Mouse (Mus musculus): ENCODE data around the gene Gramd4. TPM values are rescaled to one million over a fixed set of nuclear protein-coding genes. Genes with fewer than 3 reads are reported as not detected.

The Gramd4 gene
- polyA plus RNA-seq, 1 experiment from 2014 or later: 12.4 TPM

GRCm38 (mm10) chr15:86032811-86033190, 24.7 kb upstream of the Gramd4 start:
- Histone ChIP-seq H3K4me1 (replicated peaks) (peaks cover 13% of the 10 kb centered on the region), H3K27me3 (replicated peaks) (peaks cover 37% of the 10 kb centered on the region), H3K36me3 (no peaks in the 10 kb centered on the region), H3K4me3 (replicated peaks) (peak overlapping the region; percentile 57), H3K9ac (peak overlapping the region; percentile 41; the same call in 1 of the 2 replicates), H3K27ac (no peak overlapping the region), H3K9me3 (no peaks in the 10 kb centered on the region), H3K4me2 (replicated peaks) (peak overlapping the region; percentile 95)
- WGBS: 2% methylated on average over 38 of the region's 38 CpGs
- ATAC-seq: no peak

- WGBS: under 1% methylated on average over 80 of the region's 80 CpGs
- H3K4me1 ChIP-seq (replicated peaks): peaks cover 13% of the 10 kb centered on the region
Measured at GRCm38 (mm10) chr15:86033191-86033841, 24.2 kb upstream of the Gramd4 start, which contains the start of gene Celsr1. Celsr1 (minus strand) TSS chr15:86033777.

GRCm38 (mm10) chr15:86034021-86034523, 23.4 kb upstream of the Gramd4 start:
- under 1% methylated on average over 30 of the region's 44 CpGs for WGBS
- Histone ChIP-seq H3K4me1 (replicated peaks) (peaks cover 13% of the 10 kb centered on the region), H3K27me3 (replicated peaks) (peaks cover 39% of the 10 kb centered on the region), H3K36me3 (no peaks in the 10 kb centered on the region), H3K9me3 (no peaks in the 10 kb centered on the region), H3K4me3 (replicated peaks) (peak overlapping the region; percentile 57), H3K27ac (0 out of 2 replicates have a peak overlapping the region, but pooled peaks have one; percentile 34), H3K4me2 (replicated peaks) (peak overlapping the region; percentile 95), H3K9ac (peak overlapping the region; percentile 41; the same call in 1 of the 2 replicates)
- peak; percentile 83 for ATAC-seq

More at GRCm38 (mm10) chr15:86033191-86033841, 24.2 kb upstream of the Gramd4 start, which contains the start of gene Celsr1:
- Histone ChIP-seq H3K9ac (peak within 1 kb of the TSS; percentile 41), H3K36me3 (no peaks in the 10 kb centered on the region), H3K9me3 (no peaks in the 10 kb centered on the region), H3K4me3 (replicated peaks) (peak within 1 kb of the TSS; percentile 57), H3K27ac (0 out of 2 replicates have a peak within 1 kb of the TSS, but pooled peaks have one; percentile 34), H3K4me2 (replicated peaks) (peak within 1 kb of the TSS; percentile 95), H3K27me3 (replicated peaks) (peaks cover 38% of the 10 kb centered on the region)
- peak; percentile 23; the same call in 1 of the 2 replicates for ATAC-seq

GRCm38 (mm10) chr15:86034781-86035360, 22.6 kb upstream of the Gramd4 start:
- no peak overlapping the region for H3K4me3 ChIP-seq (replicated peaks)
- WGBS: 9% methylated on average over 12 of the region's 12 CpGs
- peak; percentile 18; the same call in 1 of the 2 replicates for ATAC-seq
- H3K27me3 ChIP-seq (replicated peaks): peaks cover 40% of the 10 kb centered on the region
- no peaks in the 10 kb centered on the region for H3K9me3 ChIP-seq
- peaks cover 13% of the 10 kb centered on the region for H3K4me1 ChIP-seq (replicated peaks)
- no peak overlapping the region for H3K9ac ChIP-seq
- H3K36me3 ChIP-seq: no peaks in the 10 kb centered on the region
- H3K4me2 ChIP-seq (replicated peaks): peak overlapping the region; percentile 95
- no peak overlapping the region for H3K27ac ChIP-seq

- H3K9ac ChIP-seq: no peak overlapping the region
- H3K4me1 ChIP-seq (replicated peaks): peaks cover 13% of the 10 kb centered on the region
- no peaks in the 10 kb centered on the region for H3K36me3 ChIP-seq
- no peak overlapping the region for H3K4me3 ChIP-seq (replicated peaks)
- peaks cover 42% of the 10 kb centered on the region for H3K27me3 ChIP-seq (replicated peaks)
- H3K27ac ChIP-seq: no peak overlapping the region
- ATAC-seq: peak; percentile 58
- H3K9me3 ChIP-seq: no peaks in the 10 kb centered on the region
- 37% methylated on average over 3 of the region's 3 CpGs for WGBS
- H3K4me2 ChIP-seq (replicated peaks): no peak overlapping the region
Measured at GRCm38 (mm10) chr15:86035913-86036312, 21.6 kb upstream of the Gramd4 start.

- Histone ChIP-seq H3K4me1 (replicated peaks) (no peaks in the 10 kb centered on the region; the same call in 1 of the 2 replicates), H3K9ac (no peak overlapping the region), H3K36me3 (no peaks in the 10 kb centered on the region), H3K4me3 (replicated peaks) (no peak overlapping the region), H3K27me3 (replicated peaks) (peaks cover 20% of the 10 kb centered on the region), H3K27ac (no peak overlapping the region), H3K9me3 (no peaks in the 10 kb centered on the region), H3K4me2 (replicated peaks) (no peak overlapping the region)
- ATAC-seq: peak; percentile 16
- WGBS: 2% methylated on average over 2 of the region's 2 CpGs
Measured at GRCm38 (mm10) chr15:86038802-86039201, 18.7 kb upstream of the Gramd4 start.

GRCm38 (mm10) chr15:86041421-86041820, 16.1 kb upstream of the Gramd4 start:
- Histone ChIP-seq H3K9me3 (no peaks in the 10 kb centered on the region), H3K4me2 (replicated peaks) (no peak overlapping the region), H3K27ac (no peak overlapping the region), H3K36me3 (no peaks in the 10 kb centered on the region), H3K4me1 (replicated peaks) (no peaks in the 10 kb centered on the region), H3K27me3 (replicated peaks) (peaks cover 19% of the 10 kb centered on the region), H3K9ac (no peak overlapping the region), H3K4me3 (replicated peaks) (no peak overlapping the region)
- 88% methylated on average over 5 of the region's 5 CpGs for WGBS
- ATAC-seq: no peak

GRCm38 (mm10) chr15:86042364-86042763, 15.1 kb upstream of the Gramd4 start:
- ATAC-seq: peak; percentile 30; the same call in 1 of the 2 replicates
- H3K4me2 ChIP-seq (replicated peaks): no peak overlapping the region
- no peak overlapping the region for H3K4me3 ChIP-seq (replicated peaks)
- H3K9ac ChIP-seq: no peak overlapping the region
- H3K36me3 ChIP-seq: no peaks in the 10 kb centered on the region
- 27% methylated on average over 4 of the region's 4 CpGs for WGBS
- no peak overlapping the region for H3K27ac ChIP-seq
- H3K4me1 ChIP-seq (replicated peaks): no peaks in the 10 kb centered on the region
- H3K9me3 ChIP-seq: no peaks in the 10 kb centered on the region
- H3K27me3 ChIP-seq (replicated peaks): peaks cover 19% of the 10 kb centered on the region

GRCm38 (mm10) chr15:86049510-86049909, 8.0 kb upstream of the Gramd4 start:
- no peak for ATAC-seq
- H3K4me1 ChIP-seq (replicated peaks): no peaks in the 10 kb centered on the region
- H3K36me3 ChIP-seq: no peaks in the 10 kb centered on the region
- no peak overlapping the region for H3K4me2 ChIP-seq (replicated peaks)
- WGBS: 90% methylated on average over 3 of the region's 3 CpGs
- H3K27me3 ChIP-seq (replicated peaks): no peaks in the 10 kb centered on the region
- H3K9me3 ChIP-seq: no peaks in the 10 kb centered on the region
- no peak overlapping the region for H3K9ac ChIP-seq
- H3K27ac ChIP-seq: no peak overlapping the region
- H3K4me3 ChIP-seq (replicated peaks): no peak overlapping the region

- no peaks in the 10 kb centered on the region for H3K36me3 ChIP-seq
- no peaks in the 10 kb centered on the region for H3K9me3 ChIP-seq
- no peak overlapping the region for H3K4me3 ChIP-seq (replicated peaks)
- no peaks in the 10 kb centered on the region for H3K4me1 ChIP-seq (replicated peaks)
- no peaks in the 10 kb centered on the region for H3K27me3 ChIP-seq (replicated peaks)
- ATAC-seq: no peak
- no peak overlapping the region for H3K9ac ChIP-seq
- WGBS: 80% methylated on average over 4 of the region's 4 CpGs
- H3K4me2 ChIP-seq (replicated peaks): no peak overlapping the region
- H3K27ac ChIP-seq: no peak overlapping the region
Measured at GRCm38 (mm10) chr15:86050170-86050743, 7.2 kb upstream of the Gramd4 start.

GRCm38 (mm10) chr15:86051152-86051551, 6.3 kb upstream of the Gramd4 start:
- Histone ChIP-seq H3K27me3 (replicated peaks) (no peaks in the 10 kb centered on the region), H3K4me3 (replicated peaks) (no peak overlapping the region), H3K4me2 (replicated peaks) (no peak overlapping the region), H3K36me3 (no peaks in the 10 kb centered on the region), H3K27ac (no peak overlapping the region), H3K9ac (no peak overlapping the region), H3K9me3 (no peaks in the 10 kb centered on the region), H3K4me1 (replicated peaks) (no peaks in the 10 kb centered on the region)
- 85% methylated on average over 10 of the region's 10 CpGs for WGBS
- ATAC-seq: no peak

GRCm38 (mm10) chr15:86051878-86052478, 5.5 kb upstream of the Gramd4 start:
- no peak overlapping the region for H3K4me2 ChIP-seq (replicated peaks)
- H3K9me3 ChIP-seq: no peaks in the 10 kb centered on the region
- no peak overlapping the region for H3K27ac ChIP-seq
- H3K4me3 ChIP-seq (replicated peaks): no peak overlapping the region
- no peaks in the 10 kb centered on the region for H3K4me1 ChIP-seq (replicated peaks)
- H3K36me3 ChIP-seq: no peaks in the 10 kb centered on the region
- no peak for ATAC-seq
- no peak overlapping the region for H3K9ac ChIP-seq
- 67% methylated on average over 6 of the region's 6 CpGs for WGBS
- no peaks in the 10 kb centered on the region for H3K27me3 ChIP-seq (replicated peaks)
